Comparison of ENCODE assay signal across 14 mouse cellular contexts in the genomic region with DNA sequence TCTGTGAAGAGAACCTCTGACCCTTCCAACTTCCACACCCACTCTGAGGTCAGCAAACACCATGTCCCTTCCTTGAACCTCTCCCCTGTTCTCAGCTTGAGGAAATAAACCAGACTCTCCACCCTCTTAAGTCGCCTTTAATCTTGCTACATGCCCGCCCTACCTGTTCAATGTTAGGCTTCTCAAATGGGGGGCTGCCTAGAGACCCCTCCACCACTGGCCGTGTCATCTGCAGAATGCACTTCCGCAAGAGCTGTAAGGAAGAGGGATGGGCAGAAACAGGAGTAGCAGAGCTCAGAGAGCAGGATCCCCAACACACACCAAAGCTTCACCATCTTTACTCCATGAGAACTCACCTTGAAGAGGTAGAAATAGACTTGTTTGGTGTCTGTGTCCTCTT. TPM values are rescaled to one million over a fixed set of nuclear protein-coding genes. Genes with fewer than 3 reads are reported as not detected.
A peak's percentile ranks its signal among the peaks of the same experiment; 100 is the strongest.
DNase-seq lines count a peak whose midpoint lies in the region; ATAC-seq lines count a peak whose summit lies in the region.
"Had no signal": no experiment of that assay in that cellular context is flagged by ENCODE, and none has a peak within 500 bp of the region (broad histone marks: within the 10 kb centered on the region; RNA-seq: fewer than 3 reads in every experiment).

No protein-coding gene starts in this region.

- peaks cover 12% of the 10 kb centered on the region for H3K4me1 ChIP-seq in forebrain, embryonic 11.5 days (replicated peaks; ENCODE audit: control insufficient read depth, insufficient read depth, low read length)
- H3K4me1 ChIP-seq in forebrain, embryonic 14.5 days (ENCODE audit: control insufficient read depth, insufficient read depth, low read length) = peaks cover 14% of the 10 kb centered on the region
- peaks cover 43% of the 10 kb centered on the region for H3K4me1 ChIP-seq in liver, embryonic 15.5 days (replicated peaks)
- H3K4me1 ChIP-seq in intestine, embryonic 16.5 days (ENCODE audit: control insufficient read depth, insufficient read depth, low read length) = peaks cover 31% of the 10 kb centered on the region
- H3K4me1 ChIP-seq in stomach, embryonic 14.5 days (ENCODE audit: control insufficient read depth, insufficient read depth, low read length) = peaks cover 14% of the 10 kb centered on the region

- no peak overlapping the region for H3K4me3 ChIP-seq in forebrain, embryonic 11.5 days (ENCODE audit: low read depth, low read length)
- no peak overlapping the region for H3K4me3 ChIP-seq in forebrain, embryonic 14.5 days (ENCODE audit: low read depth, low read length)
- no peak overlapping the region for H3K4me3 ChIP-seq in liver, embryonic 15.5 days (replicated peaks)
- H3K4me3 ChIP-seq in intestine, embryonic 16.5 days (ENCODE audit: low read length) = no peak overlapping the region
- no peak overlapping the region for H3K4me3 ChIP-seq in stomach, embryonic 14.5 days (ENCODE audit: low read depth, low read length)

- H3K27me3 ChIP-seq in forebrain, embryonic 11.5 days (ENCODE audit: control insufficient read depth, insufficient read depth, low read length) = no peaks in the 10 kb centered on the region
- no peaks in the 10 kb centered on the region for H3K27me3 ChIP-seq in forebrain, embryonic 14.5 days (replicated peaks; ENCODE audit: control insufficient read depth, insufficient read depth, low read length)
- H3K27me3 ChIP-seq in liver, embryonic 15.5 days = no peaks in the 10 kb centered on the region
- H3K27me3 ChIP-seq in intestine, embryonic 16.5 days (replicated peaks; ENCODE audit: control insufficient read depth, insufficient read depth, low read length) = no peaks in the 10 kb centered on the region
- H3K27me3 ChIP-seq in stomach, embryonic 14.5 days (ENCODE audit: control insufficient read depth, insufficient read depth, low read length) = no peaks in the 10 kb centered on the region

- 96% methylated on average over 4 of the region's 4 CpGs for WGBS in forebrain, embryonic 11.5 days
- WGBS in forebrain, embryonic 14.5 days = 92% methylated on average over 4 of the region's 4 CpGs
- 69% methylated on average over 4 of the region's 4 CpGs for WGBS in liver, embryonic 15.5 days (ENCODE audit: insufficient replicate concordance)
- WGBS in intestine, embryonic 16.5 days = 71% methylated on average over 4 of the region's 4 CpGs
- 70% methylated on average over 4 of the region's 4 CpGs for WGBS in stomach, embryonic 14.5 days

- H3K27ac ChIP-seq in forebrain, embryonic 11.5 days (ENCODE audit: low read depth, low read length) = no peak overlapping the region
- no peak overlapping the region for H3K27ac ChIP-seq in forebrain, embryonic 14.5 days (ENCODE audit: low read depth, low read length)
- H3K27ac ChIP-seq in liver, embryonic 15.5 days (replicated peaks) = no peak overlapping the region
- no peak overlapping the region for H3K27ac ChIP-seq in intestine, embryonic 16.5 days (ENCODE audit: low read length)
- H3K27ac ChIP-seq in stomach, embryonic 14.5 days (ENCODE audit: low read length) = no peak overlapping the region
- H3K27ac ChIP-seq: macrophage had no signal

- peaks cover 9% of the 10 kb centered on the region; the same call in 1 of the 2 replicates for H3K36me3 ChIP-seq in forebrain, embryonic 11.5 days (ENCODE audit: control insufficient read depth, insufficient read depth, low read length)
- peaks cover 59% of the 10 kb centered on the region for H3K36me3 ChIP-seq in forebrain, embryonic 14.5 days (ENCODE audit: control insufficient read depth, insufficient read depth, low read length)
- H3K36me3 ChIP-seq in liver, embryonic 15.5 days (replicated peaks) = peaks cover 54% of the 10 kb centered on the region
- peaks cover 20% of the 10 kb centered on the region for H3K36me3 ChIP-seq in intestine, embryonic 16.5 days (ENCODE audit: control insufficient read depth, insufficient read depth, low read length)
- H3K36me3 ChIP-seq in stomach, embryonic 14.5 days (ENCODE audit: control insufficient read depth, insufficient read depth, low read length) = peaks cover 44% of the 10 kb centered on the region

- H3K9ac ChIP-seq in forebrain, embryonic 11.5 days (ENCODE audit: low read length) = no peak overlapping the region
- H3K9ac ChIP-seq in forebrain, embryonic 14.5 days (ENCODE audit: low read length) = no peak overlapping the region
- H3K9ac ChIP-seq in liver, embryonic 15.5 days = no peak overlapping the region; the same call in 1 of the 2 replicates
- H3K9ac ChIP-seq in intestine, embryonic 16.5 days (ENCODE audit: low read depth, low read length) = peak overlapping the region; percentile 99; the same call in 1 of the 2 replicates
- no peak overlapping the region for H3K9ac ChIP-seq in stomach, embryonic 14.5 days (replicated peaks; ENCODE audit: low read depth, low read length)

- peak overlapping the region; percentile 79; the same call in 1 of the 2 replicates for H3K4me2 ChIP-seq in forebrain, embryonic 11.5 days (ENCODE audit: low read depth, low read length, severe bottlenecking)
- H3K4me2 ChIP-seq in forebrain, embryonic 14.5 days (ENCODE audit: low read length) = no peak overlapping the region
- H3K4me2 ChIP-seq in liver, embryonic 15.5 days = peak overlapping the region; percentile 96; the same call in 1 of the 2 replicates
- peak overlapping the region; percentile 78; the same call in 1 of the 2 replicates for H3K4me2 ChIP-seq in intestine, embryonic 16.5 days (ENCODE audit: low read depth, low read length)
- peak overlapping the region; percentile 42; the same call in 1 of the 2 replicates for H3K4me2 ChIP-seq in stomach, embryonic 14.5 days (replicated peaks; ENCODE audit: low read depth, low read length)

- ATAC-seq in forebrain, embryonic 11.5 days (replicated peaks; ENCODE audit: low FRiP score) = no peak
- ATAC-seq in forebrain, embryonic 14.5 days = no peak
- ATAC-seq in liver, embryonic 15.5 days (ENCODE audit: insufficient read depth) = no peak
- ATAC-seq in intestine, embryonic 16.5 days = no peak
- ATAC-seq in stomach, embryonic 14.5 days (ENCODE audit: insufficient number of reproducible peaks, insufficient read depth, low FRiP score, low read depth) = no peak
- ATAC-seq: inflammation-experienced regulatory T-cells, adult 6 months had no signal

- no peaks in the 10 kb centered on the region for H3K9me3 ChIP-seq in forebrain, embryonic 11.5 days (ENCODE audit: control insufficient read depth, low read length)
- no peaks in the 10 kb centered on the region for H3K9me3 ChIP-seq in forebrain, embryonic 14.5 days (replicated peaks; ENCODE audit: control insufficient read depth, low read length)
- H3K9me3 ChIP-seq in liver, embryonic 15.5 days (replicated peaks) = no peaks in the 10 kb centered on the region
- H3K9me3 ChIP-seq in intestine, embryonic 16.5 days (ENCODE audit: control insufficient read depth, low read length) = no peaks in the 10 kb centered on the region
- H3K9me3 ChIP-seq in stomach, embryonic 14.5 days (ENCODE audit: control insufficient read depth, low read depth, low read length) = no peaks in the 10 kb centered on the region

- no peak for DNase-seq in forebrain, embryonic 11.5 days (ENCODE audit: low spot score)
- no peak for DNase-seq in forebrain, embryonic 14.5 days (ENCODE audit: low spot score)
- no peak for DNase-seq in liver
- DNase-seq in urinary bladder, postnatal 4 days (ENCODE audit: low spot score in 2 of 2) = no peak
- DNase-seq in left cerebral cortex, adult 18-20 months (ENCODE audit: low spot score in 2 of 2) = no peak
- DNase-seq: adrenal gland, postnatal 10 days; cerebellum, adult 2 months; gastrocnemius, postnatal 36 days had no signal

RNA-seq across cellular contexts. Expression of a gene that starts 1.3 kb away (rescaled TPM):
- 80.7 and 82.0 TPM in 2 replicates for polyA plus RNA-seq in forebrain, embryonic 11.5 days (2014; fragmentation: Nextera tagmentation; extraction: Ambion mirVana)
- 32.6 and 47.3 TPM in 2 replicates for polyA plus RNA-seq in forebrain, embryonic 14.5 days (2014; fragmentation: Nextera tagmentation; extraction: Ambion mirVana)
- 13.2 and 14.1 TPM in 2 replicates for polyA plus RNA-seq in liver, embryonic 15.5 days (2015; fragmentation: Nextera tagmentation; extraction: Ambion mirVana)
- 38.7 and 40.7 TPM in 2 replicates for polyA plus RNA-seq in intestine, embryonic 16.5 days (2015; fragmentation: Nextera tagmentation; extraction: Ambion mirVana)
- 50.7 and 51.7 TPM in 2 replicates for polyA plus RNA-seq in stomach, embryonic 14.5 days (2014; fragmentation: Nextera tagmentation; extraction: Ambion mirVana)
- 10 to 100 TPM; 63.2 to 63.3 TPM for total RNA-seq in left cerebral cortex, adult 18-20 months (2021)

RNA-seq across cellular contexts. Expression of a gene that starts 2.7 kb away (rescaled TPM):
- polyA plus RNA-seq in forebrain, embryonic 11.5 days (2014; fragmentation: Nextera tagmentation; extraction: Ambion mirVana) = 0.36 and 0.45 TPM in 2 replicates
- polyA plus RNA-seq in forebrain, embryonic 14.5 days (2014; fragmentation: Nextera tagmentation; extraction: Ambion mirVana) = 0.53 TPM in 1 of 2 replicates, not detected in the other
- polyA plus RNA-seq in liver, embryonic 15.5 days (2015; fragmentation: Nextera tagmentation; extraction: Ambion mirVana) = 0.24 TPM in 1 of 2 replicates, not detected in the other
- polyA plus RNA-seq in intestine, embryonic 16.5 days (2015; fragmentation: Nextera tagmentation; extraction: Ambion mirVana) = 0.29 TPM in 1 of 2 replicates, not detected in the other
- 0.41 and 0.56 TPM in 2 replicates for polyA plus RNA-seq in stomach, embryonic 14.5 days (2014; fragmentation: Nextera tagmentation; extraction: Ambion mirVana)
- total RNA-seq in left cerebral cortex, adult 18-20 months (2021) = not detected
- total RNA-seq: gastrocnemius, postnatal 36 days; left cerebral cortex, postnatal 25 days had no signal
- polyA plus RNA-seq: cerebellum, adult 2 months; macrophage had no signal

RNA-seq across cellular contexts. Expression of a gene that starts 6.9 kb away (rescaled TPM):
- 3.1 and 4.3 TPM in 2 replicates for polyA plus RNA-seq in forebrain, embryonic 11.5 days (2014; fragmentation: Nextera tagmentation; extraction: Ambion mirVana)
- 1.2 and 1.6 TPM in 2 replicates for polyA plus RNA-seq in forebrain, embryonic 14.5 days (2014; fragmentation: Nextera tagmentation; extraction: Ambion mirVana)
- 2.7 and 2.8 TPM in 2 replicates for polyA plus RNA-seq in liver, embryonic 15.5 days (2015; fragmentation: Nextera tagmentation; extraction: Ambion mirVana)
- polyA plus RNA-seq in intestine, embryonic 16.5 days (2015; fragmentation: Nextera tagmentation; extraction: Ambion mirVana) = 3.4 TPM in 2 replicates
- 1.8 and 3.4 TPM in 2 replicates for polyA plus RNA-seq in stomach, embryonic 14.5 days (2014; fragmentation: Nextera tagmentation; extraction: Ambion mirVana)
- 1 to 10 TPM; 1.8 to 2.4 TPM for total RNA-seq in left cerebral cortex, adult 18-20 months (2021)

RNA-seq across cellular contexts. Expression of a gene that starts 18.7 kb away (rescaled TPM):
- 0.16 TPM in 1 of 2 replicates, not detected in the other for polyA plus RNA-seq in forebrain, embryonic 11.5 days (2014; fragmentation: Nextera tagmentation; extraction: Ambion mirVana)
- polyA plus RNA-seq in forebrain, embryonic 14.5 days (2014; fragmentation: Nextera tagmentation; extraction: Ambion mirVana) = 0.10 TPM in 1 of 2 replicates, not detected in the other
- polyA plus RNA-seq in liver, embryonic 15.5 days (2015; fragmentation: Nextera tagmentation; extraction: Ambion mirVana) = not detected in 2 replicates
- 0.20 and 0.31 TPM in 2 replicates for polyA plus RNA-seq in intestine, embryonic 16.5 days (2015; fragmentation: Nextera tagmentation; extraction: Ambion mirVana)
- 0.22 TPM in 1 of 2 replicates, not detected in the other for polyA plus RNA-seq in stomach, embryonic 14.5 days (2014; fragmentation: Nextera tagmentation; extraction: Ambion mirVana)
- total RNA-seq in left cerebral cortex, adult 18-20 months (2021) = under 1 TPM; 0.35 to 0.66 TPM
- polyA plus RNA-seq: inflammation-experienced regulatory T-cells, adult 6 months had no signal

RNA-seq across cellular contexts. Expression of a gene that starts 27.0 kb away (rescaled TPM):
- 39.4 and 50.5 TPM in 2 replicates for polyA plus RNA-seq in forebrain, embryonic 11.5 days (2014; fragmentation: Nextera tagmentation; extraction: Ambion mirVana)
- polyA plus RNA-seq in forebrain, embryonic 14.5 days (2014; fragmentation: Nextera tagmentation; extraction: Ambion mirVana) = 133 and 142 TPM in 2 replicates
- polyA plus RNA-seq in liver, embryonic 15.5 days (2015; fragmentation: Nextera tagmentation; extraction: Ambion mirVana) = 19.2 and 20.2 TPM in 2 replicates
- polyA plus RNA-seq in intestine, embryonic 16.5 days (2015; fragmentation: Nextera tagmentation; extraction: Ambion mirVana) = 41.1 and 41.6 TPM in 2 replicates
- polyA plus RNA-seq in stomach, embryonic 14.5 days (2014; fragmentation: Nextera tagmentation; extraction: Ambion mirVana) = 55.5 and 65.7 TPM in 2 replicates
- 100 to 1,000 TPM; 152 to 162 TPM for total RNA-seq in left cerebral cortex, adult 18-20 months (2021)
